Mouse (Mus musculus) left cerebral cortex, adult 9 months (tissue): Measurements from ENCODE around the gene Faah.

Source experiments
- DNase-seq, 2 experiments: peaks; one replicate each; pipeline ENCODE4 v3.0.0; 2022; ENCODE audit warnings: low spot score in 2 of 2

Gene Faah

DNA sequence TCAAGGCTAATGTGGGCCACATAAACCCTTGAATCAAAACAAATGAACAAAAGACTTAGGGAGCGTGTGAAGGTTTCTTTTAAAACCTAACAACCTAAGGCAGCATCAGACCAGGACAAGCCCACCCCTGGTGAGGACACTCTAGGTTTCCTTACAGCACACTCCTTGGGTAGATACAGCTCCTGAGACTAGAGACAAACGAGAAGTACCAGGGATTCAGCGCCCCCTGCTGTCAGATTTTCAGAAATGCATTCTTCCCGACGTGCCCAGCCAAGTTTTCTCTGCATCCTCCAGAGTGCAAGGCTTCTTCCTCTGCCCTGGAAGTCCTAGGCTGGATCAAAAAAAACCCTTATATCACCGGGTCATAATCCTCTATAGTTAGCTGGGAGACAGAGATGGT lies 65.0 kb downstream of the Faah start:
- DNase-seq = peak in 1 of 2 experiments; percentile 72

DNA sequence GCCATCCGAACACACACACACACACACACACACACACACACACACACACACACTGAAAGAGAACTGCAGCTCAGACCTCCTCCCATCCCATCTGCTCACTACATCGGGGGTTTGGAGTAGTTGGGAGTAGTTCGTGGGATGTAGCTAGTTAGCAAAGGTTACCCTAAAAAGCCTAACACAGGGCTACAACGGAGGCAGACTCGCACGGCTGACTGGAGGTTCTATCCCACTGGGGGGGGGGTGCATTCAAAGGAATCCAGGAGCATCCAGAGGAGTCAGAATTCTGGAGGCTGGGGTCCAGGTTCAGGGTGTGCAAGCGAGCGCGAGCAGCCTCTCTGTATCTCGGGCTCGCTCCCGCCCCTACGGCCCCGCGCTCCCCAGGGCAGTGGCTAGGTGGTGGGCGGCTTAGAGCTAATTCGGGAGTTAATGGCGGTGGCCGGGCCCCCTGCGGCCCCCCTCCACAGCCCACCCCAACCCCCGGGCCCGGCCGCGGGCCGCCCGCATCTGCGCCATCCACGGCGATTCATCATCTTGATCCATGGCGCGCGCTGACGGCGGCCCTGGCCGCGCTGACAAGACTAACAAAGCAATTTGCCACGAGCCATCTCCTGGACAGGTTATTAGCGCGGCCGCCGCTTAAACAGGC lies 73.9 kb downstream of the Faah start:
- DNase-seq = no peak

DNA sequence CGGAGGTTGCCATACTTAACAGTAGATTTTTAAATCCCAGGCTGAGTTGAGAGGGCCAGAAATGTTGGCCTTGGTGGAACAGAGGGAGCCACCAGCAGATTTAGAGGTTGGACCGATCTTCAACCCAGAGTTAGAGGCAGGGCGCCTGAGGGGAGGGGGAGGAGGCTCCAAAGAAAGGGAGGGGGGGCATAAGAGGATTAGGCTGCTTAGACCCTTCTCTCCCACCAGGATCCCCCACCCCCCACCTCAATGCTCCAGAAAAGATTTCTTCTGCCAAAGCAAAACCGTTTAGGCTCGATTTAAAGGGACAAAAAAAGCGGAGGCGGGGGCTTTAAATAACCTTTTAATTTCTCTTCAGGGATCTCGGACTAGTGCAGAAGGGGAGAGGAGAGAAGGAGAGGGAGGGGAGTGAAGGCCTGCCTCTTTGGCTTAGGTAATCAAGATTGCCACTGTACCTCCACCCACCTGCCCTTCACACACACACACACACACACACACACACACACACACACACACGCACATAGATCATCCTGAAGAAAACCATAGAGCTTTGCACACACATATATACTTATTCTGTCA lies 76.4 kb downstream of the Faah start:
- DNase-seq = no peak

DNA sequence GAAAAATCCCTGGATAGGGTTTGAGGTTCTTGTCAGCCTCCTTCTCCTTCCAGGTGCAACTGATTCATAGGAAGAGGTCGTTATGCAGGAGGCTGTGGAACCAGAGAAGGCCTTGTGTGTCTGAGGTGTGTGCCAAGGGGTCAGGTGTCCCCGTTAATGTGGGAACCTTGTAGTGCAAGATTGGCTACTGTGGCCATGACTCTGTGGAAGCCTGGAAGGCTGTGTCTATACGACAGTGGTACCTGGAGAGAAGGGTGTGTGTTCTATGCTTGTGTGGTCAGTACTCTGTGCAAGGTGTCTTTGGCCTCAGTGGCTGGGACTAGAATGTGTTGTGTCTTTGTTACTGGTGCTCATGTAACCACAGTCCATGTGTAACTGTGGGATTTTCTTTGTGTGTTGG lies 77.0 kb downstream of the Faah start:
- no peak for DNase-seq

DNA sequence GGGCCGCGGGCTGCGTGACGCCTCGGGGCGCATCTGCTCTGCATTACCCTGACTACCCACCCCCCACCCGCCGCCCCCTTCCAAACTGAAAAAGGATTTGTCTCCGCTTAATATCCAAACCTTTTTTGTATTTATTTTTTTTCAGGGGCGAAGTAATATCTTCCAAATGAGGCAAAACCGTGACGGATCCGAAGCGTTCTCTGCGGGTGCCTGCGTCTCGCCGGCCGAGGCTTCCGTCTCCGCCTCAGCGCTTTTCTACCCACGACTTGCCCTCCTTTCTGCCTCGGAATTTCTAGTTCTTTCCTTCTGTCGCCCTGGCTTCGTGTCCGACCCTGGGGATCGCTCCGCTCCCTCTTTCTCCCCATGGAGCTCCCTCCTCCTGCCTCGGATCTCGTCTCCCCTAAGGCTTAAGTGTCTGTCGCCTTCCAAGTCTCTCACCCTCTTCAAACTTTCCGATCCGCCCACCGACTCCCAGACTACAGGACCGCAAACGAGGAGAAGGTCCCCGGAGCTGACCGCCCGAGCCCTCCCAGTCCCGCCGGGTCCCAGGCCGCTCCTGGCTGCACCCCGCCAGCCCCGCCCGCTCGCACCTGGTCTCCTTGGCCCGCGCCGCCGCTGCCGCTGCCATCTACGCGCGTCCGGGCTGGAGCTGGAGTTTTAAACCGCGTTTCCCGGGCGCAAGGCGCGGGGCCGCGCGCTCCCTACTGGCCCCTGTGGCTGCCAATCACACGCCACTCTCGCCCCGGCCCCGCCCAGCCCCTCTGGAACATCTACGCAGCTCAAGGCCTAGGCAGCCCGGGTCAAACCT lies 78.2 kb downstream of the Faah start, which contains the start of gene Dmbx1:
Gene Dmbx1, minus strand, starts transcription at position 632 of the 808 bp plus-strand sequence.
- no peak for DNase-seq

DNA sequence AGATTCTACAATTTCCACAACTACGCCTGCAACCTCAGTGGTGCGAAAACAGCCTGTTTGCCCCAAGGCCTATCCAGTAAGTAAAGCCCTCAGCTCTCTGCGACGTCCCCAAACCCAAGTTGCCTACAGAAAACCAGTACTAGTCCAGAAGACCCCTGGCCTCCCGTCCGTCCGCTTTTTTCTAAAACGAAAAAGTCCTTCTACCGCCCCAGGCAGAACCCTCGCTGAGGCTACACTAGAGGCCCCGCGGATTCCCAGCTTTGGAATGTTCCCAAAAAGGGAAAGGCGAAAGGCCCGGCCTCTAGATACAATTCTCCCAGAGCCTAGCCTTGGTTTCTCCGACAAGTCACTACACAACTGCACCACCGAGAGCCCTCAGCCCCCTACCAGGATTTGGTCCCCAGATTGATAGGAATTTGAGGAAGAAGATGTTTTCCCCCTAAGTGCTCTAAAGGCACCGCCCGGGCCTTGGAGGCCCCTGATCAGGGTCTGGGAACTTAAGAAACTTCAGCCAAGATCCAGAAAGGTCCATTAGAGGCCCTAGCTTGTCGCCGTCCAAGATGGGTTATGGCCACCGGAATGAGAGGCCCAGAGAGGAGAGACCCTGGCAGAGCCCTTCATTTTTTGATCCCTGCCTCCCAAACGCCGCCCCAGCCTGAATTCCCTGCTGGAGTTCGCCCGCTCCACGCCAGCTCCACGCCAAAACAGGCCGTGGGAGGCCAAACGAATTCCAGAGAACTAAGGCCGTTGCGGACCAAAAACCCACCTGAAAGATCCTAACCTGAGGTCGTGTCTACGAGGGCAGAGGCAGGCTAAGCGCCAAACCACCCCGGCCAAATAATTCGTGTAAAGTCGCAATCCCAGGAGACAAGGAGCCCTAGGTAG lies 79.2 kb downstream of the Faah start:
- DNase-seq = peak in 1 of 2 experiments; percentile 40

DNA sequence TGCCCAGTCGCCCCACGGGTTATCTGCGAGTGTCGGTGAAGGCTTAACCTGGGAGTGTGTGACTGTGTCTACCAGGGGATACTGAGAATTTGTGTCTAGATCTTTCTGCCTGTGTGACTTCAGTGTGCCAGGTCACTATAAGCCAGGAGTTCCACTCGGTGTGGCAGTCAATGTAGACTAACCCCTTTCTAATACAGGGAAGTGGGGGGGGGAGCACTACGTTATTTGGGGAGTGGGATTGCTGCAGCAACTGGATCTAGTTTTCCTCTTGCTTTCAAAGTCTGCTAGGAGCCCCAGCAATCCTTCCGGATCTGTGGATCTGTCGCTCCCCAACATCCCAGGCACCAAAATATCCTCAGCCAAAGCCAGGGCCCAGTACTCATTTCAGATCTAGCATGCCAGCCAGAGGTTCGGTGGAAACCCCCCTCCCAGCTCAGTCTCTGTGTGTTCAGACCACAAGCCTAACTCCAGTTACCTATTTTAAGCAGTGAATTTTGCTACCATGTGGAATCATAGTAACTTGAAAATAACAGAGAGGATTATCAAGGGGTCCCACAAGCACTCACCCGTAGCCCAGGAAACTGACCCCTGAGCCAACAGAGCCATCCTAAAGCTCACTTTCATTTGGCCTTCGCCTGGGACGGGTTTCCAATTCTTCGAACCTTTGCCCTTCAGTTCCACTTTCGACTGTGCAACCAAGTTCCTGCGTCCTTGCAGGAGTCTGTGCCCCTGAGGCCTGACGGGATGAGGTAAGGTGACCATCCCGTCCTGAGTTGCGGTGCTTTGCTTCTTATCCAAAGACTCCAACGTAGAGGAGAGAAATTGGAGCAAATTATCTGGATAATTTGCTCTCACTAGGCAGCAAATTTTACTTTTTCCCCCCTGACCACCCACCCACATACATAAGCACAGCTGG lies 80.4 kb downstream of the Faah start:
- no peak for DNase-seq

DNA sequence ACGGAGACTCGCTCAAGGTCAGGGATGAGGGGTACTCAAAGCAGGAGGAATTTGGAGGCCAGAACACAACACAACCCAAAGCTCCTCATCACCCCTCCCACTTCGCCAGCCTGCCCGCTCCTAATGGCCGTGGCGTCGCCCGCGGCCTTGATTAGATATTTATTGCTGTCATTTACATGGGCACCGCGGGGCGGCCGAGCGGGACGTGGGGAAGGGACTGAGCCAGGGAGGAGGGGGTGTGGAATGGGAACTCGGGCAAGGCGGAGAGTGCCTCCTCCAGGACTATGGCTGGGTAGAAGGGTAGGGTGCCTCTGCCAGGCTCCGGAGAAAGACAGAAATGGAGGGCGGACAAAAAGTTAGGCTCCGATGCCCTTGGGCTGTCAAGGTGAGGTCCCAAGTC lies 81.1 kb downstream of the Faah start:
- DNase-seq = no peak

DNA sequence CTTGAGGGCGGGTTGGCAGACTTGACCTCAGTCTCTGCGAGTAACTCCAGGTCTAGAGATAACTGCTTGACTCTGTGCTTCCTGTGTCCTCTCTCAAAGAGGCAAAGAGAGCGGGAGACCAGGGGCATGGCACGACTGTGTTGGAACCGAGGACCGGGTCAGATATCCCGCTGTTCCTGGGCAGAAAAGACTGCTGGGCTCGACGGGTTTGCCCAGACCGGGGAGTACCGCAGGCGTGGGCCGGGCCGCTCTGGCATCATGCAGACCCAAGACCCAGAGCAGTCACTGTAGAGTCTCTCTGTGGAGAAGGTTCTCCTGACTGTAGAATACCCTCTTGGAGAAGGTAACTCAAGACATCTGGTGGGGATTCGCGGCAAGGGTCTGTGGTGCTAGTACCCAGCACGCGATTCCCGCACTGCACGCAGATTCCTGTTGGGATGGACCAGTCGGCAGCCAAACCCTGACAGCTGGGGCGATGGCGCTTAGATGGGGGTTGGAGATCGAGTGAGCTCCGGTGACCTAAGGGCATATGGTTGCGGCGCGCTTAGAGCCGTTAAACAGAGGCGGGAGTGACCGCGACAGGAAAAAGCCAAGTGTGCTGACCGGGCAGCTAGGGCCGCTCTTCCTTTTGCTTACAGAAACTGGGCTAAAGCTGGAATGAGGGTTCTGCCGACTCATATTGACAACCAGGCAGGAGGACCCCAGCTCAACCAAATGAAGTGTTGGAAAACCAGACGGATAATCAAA lies 81.7 kb downstream of the Faah start:
- no peak for DNase-seq

DNA sequence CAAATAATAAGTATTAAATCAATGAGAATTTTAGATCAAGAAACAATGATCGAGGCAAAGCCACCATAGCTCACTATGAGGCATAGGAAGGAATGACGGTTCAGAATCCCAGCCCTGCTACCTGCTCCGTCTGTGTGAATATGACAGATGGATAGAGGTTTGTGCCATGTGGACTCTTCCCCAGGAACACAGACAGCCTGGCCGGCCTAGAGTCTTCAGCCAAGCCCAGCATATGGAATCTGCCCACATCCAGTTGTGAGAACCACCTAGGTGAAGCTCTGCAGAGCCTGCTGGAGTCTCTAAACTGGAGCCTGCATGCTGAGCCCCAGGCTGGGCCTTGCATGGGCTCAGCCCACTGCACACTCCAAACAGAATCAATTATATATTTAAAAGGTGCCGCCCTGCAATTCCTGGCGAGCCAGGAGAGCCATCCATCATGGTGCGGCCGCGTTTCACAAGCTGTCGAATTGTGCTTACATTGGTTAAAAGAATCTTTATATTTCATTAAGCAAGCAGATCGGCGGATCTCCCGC lies 86.1 kb downstream of the Faah start:
- no peak for DNase-seq

DNA sequence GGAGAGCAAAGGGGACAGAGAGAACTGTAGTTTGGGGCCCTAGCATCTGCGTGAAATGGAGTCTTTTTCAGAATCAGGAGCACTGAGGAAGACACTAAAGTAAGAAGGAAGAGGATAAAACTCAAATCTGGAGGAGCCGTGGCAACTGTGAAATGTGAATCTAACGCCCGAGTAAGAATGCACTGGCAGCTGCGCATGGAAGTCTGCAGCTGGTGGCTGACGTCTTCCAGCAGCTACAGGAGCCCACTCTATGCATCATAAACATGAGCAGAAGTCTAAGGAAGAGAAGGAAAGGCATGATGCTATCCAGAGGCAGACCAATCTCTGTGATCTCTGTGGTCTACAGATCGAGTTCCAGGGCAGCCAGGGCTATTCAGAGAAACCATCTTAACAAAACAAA lies 90.1 kb downstream of the Faah start:
- no peak for DNase-seq

DNA sequence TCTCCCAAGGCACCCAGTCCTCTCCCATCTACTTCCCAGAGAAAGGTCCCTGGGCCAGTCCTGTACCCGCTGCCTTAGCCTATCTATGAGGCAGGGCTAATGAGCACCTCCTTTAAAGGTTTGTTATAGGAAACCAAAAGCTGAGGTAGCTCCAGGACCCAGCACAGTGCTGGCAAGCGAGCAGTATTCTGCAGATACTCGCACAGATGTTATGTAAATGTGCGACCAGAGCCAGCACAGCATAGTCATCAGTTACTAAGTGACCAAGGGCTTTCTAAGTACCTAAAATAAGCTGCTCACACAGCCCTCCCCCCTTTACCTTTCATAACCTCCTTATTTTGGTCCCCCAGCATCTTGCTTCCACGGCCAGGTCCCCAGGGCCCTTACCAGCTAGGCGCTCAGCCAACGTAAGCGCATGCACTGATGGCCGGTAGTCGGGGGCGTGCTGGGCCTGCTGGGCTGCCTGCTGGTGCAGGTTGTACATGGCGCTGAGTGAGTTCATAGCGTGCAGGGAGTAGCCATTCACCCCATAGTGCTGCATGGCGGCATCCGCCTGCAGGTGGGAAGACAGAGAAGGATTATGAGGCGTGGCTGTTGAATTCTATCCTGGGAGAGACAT lies 94.4 kb downstream of the Faah start:
- no peak for DNase-seq

DNA sequence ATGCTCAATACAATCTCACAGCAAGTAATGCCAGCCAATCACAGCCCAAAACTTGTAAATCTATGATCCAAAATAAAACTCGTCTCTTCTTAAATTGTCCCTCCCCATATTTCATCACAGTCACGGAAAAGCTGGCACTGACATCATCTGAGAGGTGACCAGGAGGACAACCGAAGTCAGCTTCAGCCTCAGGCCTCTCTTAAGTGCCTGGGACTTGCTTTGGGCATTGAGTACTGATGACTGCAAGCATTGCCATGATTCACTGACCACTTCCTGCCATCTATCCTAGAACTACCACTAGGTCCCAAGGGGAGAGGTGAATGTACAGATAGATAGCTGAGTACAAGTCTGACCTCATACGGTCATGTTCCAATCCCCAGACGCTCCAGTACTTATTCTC lies 95.0 kb downstream of the Faah start:
- DNase-seq = no peak

DNA sequence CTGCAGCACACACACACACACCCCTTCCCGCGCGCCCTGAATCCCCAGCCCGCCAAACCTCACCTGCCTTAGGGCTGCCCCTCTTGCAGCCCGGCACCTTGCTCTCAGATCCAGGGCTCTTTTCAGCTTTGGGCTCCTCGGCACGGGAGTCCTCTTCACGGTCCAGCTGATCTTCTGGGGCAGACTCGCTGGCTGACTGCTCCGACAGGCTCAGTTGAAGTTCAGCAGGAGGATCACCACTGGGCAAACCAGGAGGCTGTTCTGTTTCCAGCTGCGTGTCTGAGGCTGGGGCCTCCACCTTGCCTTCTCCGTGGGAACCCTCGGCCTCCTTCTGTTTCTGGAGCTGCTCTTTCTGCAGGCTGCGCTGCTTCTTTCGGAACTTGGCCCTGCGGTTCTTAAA lies 97.8 kb downstream of the Faah start:
- DNase-seq = no peak
